Mouse (Mus musculus): ENCODE data around the gene Zmat1. TPM values are rescaled to one million over a fixed set of nuclear protein-coding genes. Genes with fewer than 3 reads are reported as not detected.

Gene Zmat1
- polyA plus RNA-seq, 1 experiment from 2014 or later = 1.7 TPM

GRCm38 (mm10) chrX:135008021-135008420 lies 988 bp downstream of the Zmat1 start:
- Histone ChIP-seq H3K36me3 (ENCODE audit: control insufficient read depth, insufficient read depth) (no peaks in the 10 kb centered on the region), H3K4me3 (ENCODE audit: low read depth, low read length) (peak overlapping the region; percentile 60), H3K9me3 (ENCODE audit: control insufficient read depth) (no peaks in the 10 kb centered on the region), H3K4me1 (replicated peaks; ENCODE audit: control insufficient read depth, insufficient read depth, low read length) (no peaks in the 10 kb centered on the region), H3K27me3 (replicated peaks; ENCODE audit: control insufficient read depth, insufficient read depth, low read length) (no peaks in the 10 kb centered on the region), H3K4me2 (replicated peaks; ENCODE audit: low read depth) (peak overlapping the region; percentile 57), H3K27ac (ENCODE audit: low read depth, low read length) (no peak overlapping the region), H3K9ac (ENCODE audit: low read depth, low read length) (no peak overlapping the region)
- no peak for ATAC-seq
- 50% methylated on average over 5 of the region's 5 CpGs for WGBS
- TF ChIP-seq CTCF (IDR thresholded peaks at IDR 0.05; ENCODE audit: low read depth) = no peak

DNA sequence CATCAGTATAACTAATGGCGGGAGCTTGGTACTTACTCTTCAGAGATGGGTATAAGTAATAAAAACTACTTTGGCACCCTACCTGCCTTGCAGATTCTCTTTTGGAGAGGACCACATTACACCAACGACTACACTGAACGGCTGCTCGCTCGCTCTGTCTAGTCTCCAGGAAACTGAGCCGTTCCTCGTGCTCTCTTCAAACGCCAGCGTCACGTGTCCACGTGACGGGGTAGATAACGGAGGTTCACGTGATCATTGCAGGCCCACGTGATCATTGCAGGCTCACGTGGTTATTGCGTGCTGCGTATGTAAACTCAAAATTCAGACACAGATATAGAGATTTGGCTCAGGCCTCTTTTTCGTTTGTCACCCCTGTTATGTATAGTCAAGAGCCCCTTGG lies 44.5 kb downstream of the Zmat1 start, which contains the start of gene Nxf2:
Gene Nxf2, minus strand, starts transcription at position 209 of the 400 bp plus-strand sequence.
- 90% methylated on average over 19 of the region's 19 CpGs for WGBS
- Histone ChIP-seq H3K27me3 (replicated peaks; ENCODE audit: control insufficient read depth, insufficient read depth, low read length) (no peaks in the 10 kb centered on the region), H3K4me3 (ENCODE audit: low read depth, low read length) (peak within 1 kb of the TSS; percentile 9; the same call in 1 of the 2 replicates), H3K9me3 (ENCODE audit: control insufficient read depth) (no peaks in the 10 kb centered on the region), H3K27ac (ENCODE audit: low read depth, low read length) (no peak within 1 kb of the TSS), H3K36me3 (ENCODE audit: control insufficient read depth, insufficient read depth) (no peaks in the 10 kb centered on the region), H3K9ac (ENCODE audit: low read depth, low read length) (no peak within 1 kb of the TSS), H3K4me2 (replicated peaks; ENCODE audit: low read depth) (peak within 1 kb of the TSS; percentile 50), H3K4me1 (replicated peaks; ENCODE audit: control insufficient read depth, insufficient read depth, low read length) (no peaks in the 10 kb centered on the region)
- no peak for TF ChIP-seq CTCF (IDR thresholded peaks at IDR 0.05; ENCODE audit: low read depth)
- no peak for ATAC-seq

- ATAC-seq = peak; percentile 75
- no peak overlapping the region for H3K9ac ChIP-seq (ENCODE audit: low read depth, low read length)
- H3K27ac ChIP-seq (ENCODE audit: low read depth, low read length) = no peak overlapping the region
- WGBS = 50% methylated on average over 39 of the region's 53 CpGs
- no peaks in the 10 kb centered on the region for H3K27me3 ChIP-seq (replicated peaks; ENCODE audit: control insufficient read depth, insufficient read depth, low read length)
- H3K4me2 ChIP-seq (replicated peaks; ENCODE audit: low read depth) = peak overlapping the region; percentile 50
- no peak for TF ChIP-seq CTCF (IDR thresholded peaks at IDR 0.05; ENCODE audit: low read depth)
- peak overlapping the region; percentile 9; the same call in 1 of the 2 replicates for H3K4me3 ChIP-seq (ENCODE audit: low read depth, low read length)
- H3K36me3 ChIP-seq (ENCODE audit: control insufficient read depth, insufficient read depth) = no peaks in the 10 kb centered on the region
- no peaks in the 10 kb centered on the region for H3K9me3 ChIP-seq (ENCODE audit: control insufficient read depth)
- no peaks in the 10 kb centered on the region for H3K4me1 ChIP-seq (replicated peaks; ENCODE audit: control insufficient read depth, insufficient read depth, low read length)
Observed at GRCm38 (mm10) chrX:134963305-134964094, 45.5 kb downstream of the Zmat1 start.

GRCm38 (mm10) chrX:134930361-134930760 lies 78.6 kb downstream of the Zmat1 start:
- 38% methylated on average over 5 of the region's 5 CpGs for WGBS
- Histone ChIP-seq H3K4me3 (ENCODE audit: low read depth, low read length) (no peak overlapping the region), H3K36me3 (ENCODE audit: control insufficient read depth, insufficient read depth) (no peaks in the 10 kb centered on the region), H3K27ac (ENCODE audit: low read depth, low read length) (no peak overlapping the region), H3K4me2 (replicated peaks; ENCODE audit: low read depth) (no peak overlapping the region), H3K4me1 (replicated peaks; ENCODE audit: control insufficient read depth, insufficient read depth, low read length) (no peaks in the 10 kb centered on the region), H3K27me3 (replicated peaks; ENCODE audit: control insufficient read depth, insufficient read depth, low read length) (no peaks in the 10 kb centered on the region), H3K9ac (ENCODE audit: low read depth, low read length) (no peak overlapping the region), H3K9me3 (ENCODE audit: control insufficient read depth) (no peaks in the 10 kb centered on the region)
- ATAC-seq = no peak
- peak; percentile 68 for TF ChIP-seq CTCF (IDR thresholded peaks at IDR 0.05; ENCODE audit: low read depth)

GRCm38 (mm10) chrX:134929927-134930326 lies 79.1 kb downstream of the Zmat1 start:
- H3K4me3 ChIP-seq (ENCODE audit: low read depth, low read length) = no peak overlapping the region
- ATAC-seq = no peak
- no peaks in the 10 kb centered on the region for H3K36me3 ChIP-seq (ENCODE audit: control insufficient read depth, insufficient read depth)
- H3K9ac ChIP-seq (ENCODE audit: low read depth, low read length) = no peak overlapping the region
- no peaks in the 10 kb centered on the region for H3K4me1 ChIP-seq (replicated peaks; ENCODE audit: control insufficient read depth, insufficient read depth, low read length)
- no peak for TF ChIP-seq CTCF (IDR thresholded peaks at IDR 0.05; ENCODE audit: low read depth)
- H3K9me3 ChIP-seq (ENCODE audit: control insufficient read depth) = no peaks in the 10 kb centered on the region
- WGBS = 73% methylated on average over 5 of the region's 5 CpGs
- no peak overlapping the region for H3K27ac ChIP-seq (ENCODE audit: low read depth, low read length)
- no peaks in the 10 kb centered on the region for H3K27me3 ChIP-seq (replicated peaks; ENCODE audit: control insufficient read depth, insufficient read depth, low read length)
- H3K4me2 ChIP-seq (replicated peaks; ENCODE audit: low read depth) = no peak overlapping the region

- Histone ChIP-seq H3K27ac (ENCODE audit: low read depth, low read length) (no peak overlapping the region), H3K4me1 (replicated peaks; ENCODE audit: control insufficient read depth, insufficient read depth, low read length) (no peaks in the 10 kb centered on the region), H3K27me3 (replicated peaks; ENCODE audit: control insufficient read depth, insufficient read depth, low read length) (no peaks in the 10 kb centered on the region), H3K36me3 (ENCODE audit: control insufficient read depth, insufficient read depth) (no peaks in the 10 kb centered on the region), H3K9me3 (ENCODE audit: control insufficient read depth) (no peaks in the 10 kb centered on the region), H3K4me3 (ENCODE audit: low read depth, low read length) (no peak overlapping the region), H3K4me2 (replicated peaks; ENCODE audit: low read depth) (no peak overlapping the region), H3K9ac (ENCODE audit: low read depth, low read length) (no peak overlapping the region)
- TF ChIP-seq CTCF (IDR thresholded peaks at IDR 0.05; ENCODE audit: low read depth) = peak; percentile 69
- ATAC-seq = no peak
Observed at GRCm38 (mm10) chrX:134925058-134925457, 84.0 kb downstream of the Zmat1 start.
